In genomic region chr9:14500023-14500915, GRCm38 (mm10) we compare ENCODE assay signal across 7 mouse cellular contexts. TPM values are rescaled to one million over a fixed set of nuclear protein-coding genes. Genes with fewer than 3 reads are reported as not detected.
DNase-seq lines count a peak whose midpoint lies in the region; ATAC-seq lines count a peak whose summit lies in the region.

Gene Kdm4d, minus strand, starts transcription at chr9:14500482.
Gene Cwc15, plus strand, starts transcription at chr9:14500617.

- peak within 1 kb of the TSS; percentile 57 for H3K4me3 ChIP-seq in intestine, embryonic 15.5 days (replicated peaks)
- H3K4me3 ChIP-seq in midbrain, embryonic 10.5 days, result peak within 1 kb of the TSS; percentile 90

- peak; percentile 99 for ATAC-seq in intestine, embryonic 15.5 days

- H3K4me1 ChIP-seq in intestine, embryonic 15.5 days (replicated peaks), result 0 out of 2 replicates have a peak, but pooled peaks cover 2% of the 10 kb centered on the region
- H3K4me1 ChIP-seq in midbrain, embryonic 10.5 days, result peaks cover 17% of the 10 kb centered on the region

- no peaks in the 10 kb centered on the region for H3K9me3 ChIP-seq in intestine, embryonic 15.5 days
- H3K9me3 ChIP-seq in midbrain, embryonic 10.5 days (replicated peaks), result no peaks in the 10 kb centered on the region

- peak; percentile 94 for DNase-seq in adrenal gland, adult 2 months
- DNase-seq in embryo, embryonic 11.5 days (ENCODE audit: low read depth, low spot score), result peak; percentile 94
- DNase-seq in gastrocnemius, postnatal 36 days, result peak; percentile 87 to 90
- peak; percentile 98 to 99 for DNase-seq in left cerebral cortex, postnatal 25 days (ENCODE audit: low spot score in 2 of 2)
- peak; percentile 92 for DNase-seq in midbrain, embryonic 10.5 days (ENCODE audit: low spot score)
- DNase-seq in right cerebral cortex, postnatal 4 days, result peak; percentile 89

- H3K27me3 ChIP-seq in intestine, embryonic 15.5 days (replicated peaks), result no peaks in the 10 kb centered on the region
- H3K27me3 ChIP-seq in midbrain, embryonic 10.5 days (ENCODE audit: low read depth, poor library complexity, severe bottlenecking), result no peaks in the 10 kb centered on the region

- intact Hi-C loops in gastrocnemius, postnatal 36 days (cut with DNase I), result loop anchor here (5.0 kb wide), 1 partner anchor 287 kb away; no protein-coding TSS in a partner anchor
- intact Hi-C loops in left cerebral cortex, postnatal 25 days (cut with DNase I), result loop anchor here (2.0 to 5.0 kb wide), 2 partner anchors 119 to 653 kb away; partner anchors contain the start of gene Endod1

- peak within 1 kb of the TSS; percentile 49; the same call in 1 of the 2 replicates for H3K27ac ChIP-seq in intestine, embryonic 15.5 days
- H3K27ac ChIP-seq in midbrain, embryonic 10.5 days (replicated peaks), result peak within 1 kb of the TSS; percentile 86

- H3K4me2 ChIP-seq in intestine, embryonic 15.5 days (replicated peaks), result peak within 1 kb of the TSS; percentile 62

- WGBS in intestine, embryonic 15.5 days, result under 1% methylated on average over 59 of the region's 59 CpGs
- under 1% methylated on average over 59 of the region's 59 CpGs for WGBS in midbrain, embryonic 10.5 days

- H3K9ac ChIP-seq in intestine, embryonic 15.5 days, result peak within 1 kb of the TSS; percentile 65

- peaks cover 13% of the 10 kb centered on the region for H3K36me3 ChIP-seq in intestine, embryonic 15.5 days
- peaks cover 33% of the 10 kb centered on the region for H3K36me3 ChIP-seq in midbrain, embryonic 10.5 days

RNA-seq across cellular contexts. Expression of gene Kdm4d, which starts in this region (rescaled TPM):
- total RNA-seq in adrenal gland, adult 2 months (2021), result under 1 TPM; 0.29 to 0.41 TPM
- polyA plus RNA-seq in adrenal gland, adult 2 months (2012; rRNA removed), result 0.36 and 0.37 TPM in 2 replicates
- not detected for total RNA-seq in gastrocnemius, postnatal 36 days (2021)
- 0.23 and 0.35 TPM in 2 replicates for polyA plus RNA-seq in intestine, embryonic 15.5 days (2015; fragmentation: Nextera tagmentation; extraction: Ambion mirVana)
- 1 to 10 TPM; 1.5 to 1.9 TPM for total RNA-seq in left cerebral cortex, postnatal 25 days (2021)
- 0.10 and 0.15 TPM in 2 replicates for polyA plus RNA-seq in midbrain, embryonic 10.5 days (2016; fragmentation: Nextera tagmentation; extraction: Ambion mirVana)

RNA-seq across cellular contexts. Expression of gene Cwc15, which starts in this region (rescaled TPM):
- total RNA-seq in adrenal gland, adult 2 months (2021), result 100 to 1,000 TPM; 120 to 145 TPM
- 2.1 and 2.5 TPM in 2 replicates for polyA plus RNA-seq in adrenal gland, adult 2 months (2012; rRNA removed)
- 10 to 100 TPM; 87.3 to 95.2 TPM for total RNA-seq in gastrocnemius, postnatal 36 days (2021)
- polyA plus RNA-seq in intestine, embryonic 15.5 days (2015; fragmentation: Nextera tagmentation; extraction: Ambion mirVana), result 132 and 154 TPM in 2 replicates
- 10 to 100 TPM; 86.3 to 89.3 TPM for total RNA-seq in left cerebral cortex, postnatal 25 days (2021)
- 177 and 181 TPM in 2 replicates for polyA plus RNA-seq in midbrain, embryonic 10.5 days (2016; fragmentation: Nextera tagmentation; extraction: Ambion mirVana)

Comparison
In these comparisons a context has a peak if more than half of its experiments do, and no peak if none do; other contexts are left out.
1. Peak in every context shown above with its lines: DNase-seq, ATAC-seq, H3K4me3 ChIP-seq and H3K27ac ChIP-seq.
2. RNA of gene Cwc15 (polyA plus RNA-seq): 177 to 181 TPM in midbrain, embryonic 10.5 days and 132 to 154 TPM in intestine, embryonic 15.5 days; 2.1 to 2.5 TPM in adrenal gland, adult 2 months; every median in the first group is over 10 times any median in the second.